Mouse (Mus musculus) testis, adult 2 months (tissue): ENCODE results near the gene Tomm40. TPM values are rescaled to one million over a fixed set of nuclear protein-coding genes. Genes with fewer than 3 reads are reported as not detected.
A peak's percentile ranks its signal among the peaks of the same experiment; 100 is the strongest.

Experiments used
- H3K27ac ChIP-seq: fragments of 200-500 bp; 2 replicates; pipeline ENCODE4 v1.5.1; 2012; ENCODE audit warnings: low read depth, low read length; ENCODE audit not compliant: control insufficient read depth, insufficient read depth
- H3K27me3 ChIP-seq: fragments of 200-500 bp; 2 replicates; pipeline ENCODE4 v1.6.1; 2012; ENCODE audit warnings: mild to moderate bottlenecking, low read length, moderate library complexity; ENCODE audit not compliant: control insufficient read depth, insufficient read depth
- H3K36me3 ChIP-seq: fragments of 200-500 bp; 2 replicates; pipeline ENCODE4 v1.6.1; 2012; ENCODE audit warnings: mild to moderate bottlenecking, low read length; ENCODE audit not compliant: control insufficient read depth, insufficient read depth
- H3K4me1 ChIP-seq: fragments of 200-500 bp; 2 replicates; pipeline ENCODE4 v1.6.1; 2012; ENCODE audit warnings: low read length; ENCODE audit not compliant: control insufficient read depth, insufficient read depth
- H3K4me3 ChIP-seq: fragments of 200-500 bp; 2 replicates; pipeline ENCODE4 v1.5.1; 2012; ENCODE audit warnings: low read depth, mild to moderate bottlenecking, low read length, moderate library complexity, mixed read lengths; ENCODE audit not compliant: control insufficient read depth
- CTCF ChIP-seq: fragments of 200-500 bp; IDR thresholded peaks from 2 replicates; pipeline ENCODE4 v1.5.1; 2012; ENCODE audit warnings: low read depth, mild to moderate bottlenecking, inconsistent platforms, low read length, moderate library complexity; ENCODE audit not compliant: control insufficient read depth, insufficient read depth, insufficient replicate concordance
- POLR2A ChIP-seq: fragments of 200-500 bp; IDR thresholded peaks from 2 replicates; pipeline ENCODE4 v1.6.1; 2012; ENCODE audit warnings: low read depth, mild to moderate bottlenecking, inconsistent platforms, low read length, moderate library complexity; ENCODE audit not compliant: control insufficient read depth
- polyA plus RNA-seq: library from polyadenylated mRNA; depleted of rRNA; stranded (reverse); fragments of >200 nt; gene quantifications from 2 replicates; pipeline ENCODE4 v1.2.3, GENCODE M21; 2012

Tomm40 gene
- polyA plus RNA-seq, 1 experiment: 38.3 TPM

- H3K36me3 ChIP-seq: no peaks in the 10 kb centered on the region
- no peak overlapping the region for H3K4me3 ChIP-seq
- H3K4me1 ChIP-seq: peaks cover 3% of the 10 kb centered on the region; the same call in 1 of the 2 replicates
- H3K27me3 ChIP-seq: no peaks in the 10 kb centered on the region
- TF ChIP-seq POLR2A (no peak), CTCF (no peak)
- H3K27ac ChIP-seq: peak overlapping the region; percentile 30; the same call in 1 of the 2 replicates
These were observed 40.9 kb upstream of the Tomm40 start for GRCm38 (mm10) chr7:19755851-19756786.

- Histone ChIP-seq H3K36me3 (no peaks in the 10 kb centered on the region), H3K27ac (no peak overlapping the region), H3K4me1 (peaks cover 12% of the 10 kb centered on the region), H3K27me3 (no peaks in the 10 kb centered on the region), H3K4me3 (no peak overlapping the region)
- no peak for TF ChIP-seq POLR2A
- TF ChIP-seq CTCF: no peak
These were observed 39.8 kb upstream of the Tomm40 start for GRCm38 (mm10) chr7:19755008-19755407.

- H3K36me3 ChIP-seq: no peaks in the 10 kb centered on the region
- 0 out of 2 replicates have a peak overlapping the region, but pooled peaks have one; percentile 4 for H3K27ac ChIP-seq
- H3K27me3 ChIP-seq: no peaks in the 10 kb centered on the region
- H3K4me1 ChIP-seq: peaks cover 18% of the 10 kb centered on the region
- no peak overlapping the region for H3K4me3 ChIP-seq
- no peak for TF ChIP-seq POLR2A
- no peak for TF ChIP-seq CTCF
These were observed 38.8 kb upstream of the Tomm40 start for GRCm38 (mm10) chr7:19754065-19754464.

- Histone ChIP-seq H3K36me3 (no peaks in the 10 kb centered on the region), H3K4me3 (no peak overlapping the region), H3K27ac (no peak overlapping the region), H3K27me3 (no peaks in the 10 kb centered on the region), H3K4me1 (peaks cover 23% of the 10 kb centered on the region)
- no peak for TF ChIP-seq CTCF
- TF ChIP-seq POLR2A: no peak
These were observed 38.3 kb upstream of the Tomm40 start for GRCm38 (mm10) chr7:19753587-19753986.

GRCm38 (mm10) chr7:19752652-19753051 is 37.4 kb upstream of the Tomm40 start:
- TF ChIP-seq CTCF (no peak), POLR2A (no peak)
- Histone ChIP-seq H3K36me3 (no peaks in the 10 kb centered on the region), H3K4me3 (no peak overlapping the region), H3K27ac (no peak overlapping the region), H3K4me1 (peaks cover 31% of the 10 kb centered on the region), H3K27me3 (no peaks in the 10 kb centered on the region)

GRCm38 (mm10) chr7:19751070-19751383 is 35.8 kb upstream of the Tomm40 start:
- Histone ChIP-seq H3K27ac (peak overlapping the region; percentile 44), H3K36me3 (no peaks in the 10 kb centered on the region)

GRCm38 (mm10) chr7:19750217-19751069 is 35.2 kb upstream of the Tomm40 start, which contains the start of gene Nectin2:
Nectin2 (minus strand) TSS chr7:19750483.
- Histone ChIP-seq H3K4me1 (peaks cover 40% of the 10 kb centered on the region), H3K27ac (peak within 1 kb of the TSS; percentile 50), H3K36me3 (no peaks in the 10 kb centered on the region), H3K27me3 (no peaks in the 10 kb centered on the region), H3K4me3 (peak within 1 kb of the TSS; percentile 85)
- peak; percentile 67; the same call in 1 of the 2 replicates for TF ChIP-seq CTCF
- no peak for TF ChIP-seq POLR2A

More at GRCm38 (mm10) chr7:19751070-19751383, 35.8 kb upstream of the Tomm40 start:
- TF ChIP-seq CTCF (no peak), POLR2A (no peak)
- Histone ChIP-seq H3K27me3 (no peaks in the 10 kb centered on the region), H3K4me1 (peaks cover 40% of the 10 kb centered on the region), H3K4me3 (no peak overlapping the region)
